Mouse (Mus musculus) C2C12 (cell line): ENCODE measurements around the gene Cxcl1. TPM values are rescaled to one million over a fixed set of nuclear protein-coding genes. Genes with fewer than 3 reads are reported as not detected.

ENCODE experiments used
- H3K27me3 ChIP-seq: one replicate; pipeline ENCODE4 v1.6.1; 2011; ENCODE audit not compliant: control insufficient read depth, insufficient read depth, insufficient read length
- H3K36me3 ChIP-seq: one replicate; pipeline ENCODE4 v1.6.1; 2011; ENCODE audit not compliant: control insufficient read depth, insufficient read depth
- H3K4me3 ChIP-seq: one replicate; pipeline ENCODE4 v1.5.1; 2011; ENCODE audit warnings: mild to moderate bottlenecking, control low read depth; ENCODE audit not compliant: poor library complexity, insufficient read depth, severe bottlenecking
- H3K79me2 ChIP-seq: one replicate; pipeline ENCODE4 v1.6.1; 2011; ENCODE audit not compliant: control insufficient read depth, insufficient read depth
- H3K79me3 ChIP-seq: one replicate; pipeline ENCODE4 v1.6.1; 2011; ENCODE audit warnings: low read depth, control low read depth
- H3ac ChIP-seq: one replicate; pipeline ENCODE3; 2011; ENCODE audit warnings: low read depth; ENCODE audit not compliant: control insufficient read depth, insufficient read length
- CEBPB ChIP-seq: IDR thresholded peaks from one replicate; pipeline ENCODE4 v1.6.1; 2011; ENCODE audit warnings: low read depth, mild to moderate bottlenecking, control low read depth, moderate library complexity
- CTCF ChIP-seq: IDR thresholded peaks from one replicate; pipeline ENCODE4 v1.5.1; 2011; ENCODE audit not compliant: control insufficient read depth, insufficient read depth, insufficient read length
- FOSL1 ChIP-seq: IDR thresholded peaks from one replicate; pipeline ENCODE4 v1.8.0; 2011; ENCODE audit warnings: mild to moderate bottlenecking, low read length; ENCODE audit not compliant: poor library complexity, insufficient read depth, severe bottlenecking
- MAX ChIP-seq: IDR thresholded peaks from one replicate; pipeline ENCODE4 v1.6.1; 2011; ENCODE audit warnings: mild to moderate bottlenecking, control low read depth
- MYOD1 ChIP-seq: IDR thresholded peaks from one replicate; pipeline ENCODE4 v1.6.1; 2011; ENCODE audit warnings: low read depth; ENCODE audit not compliant: control insufficient read depth, insufficient read length
- MYOG ChIP-seq: IDR thresholded peaks from one replicate; pipeline ENCODE4 v1.6.1; 2011; ENCODE audit not compliant: control insufficient read depth, insufficient read length; ENCODE audit errors: extremely low read depth
- USF1 ChIP-seq: IDR thresholded peaks from one replicate; pipeline ENCODE4 v1.6.1; 2011; ENCODE audit warnings: low read depth, mild to moderate bottlenecking, control low read depth, moderate library complexity
- polyA plus RNA-seq: library from polyadenylated mRNA; unstranded; fragments of >200 nt; fragmentation: generic; extraction: Trizol; gene quantifications from one replicate; pipeline ENCODE4 v1.2.1, GENCODE M21; 2012; ENCODE audit warnings: missing spikeins

Gene Cxcl1
- polyA plus RNA-seq, 1 experiment: 0.66 TPM

DNA sequence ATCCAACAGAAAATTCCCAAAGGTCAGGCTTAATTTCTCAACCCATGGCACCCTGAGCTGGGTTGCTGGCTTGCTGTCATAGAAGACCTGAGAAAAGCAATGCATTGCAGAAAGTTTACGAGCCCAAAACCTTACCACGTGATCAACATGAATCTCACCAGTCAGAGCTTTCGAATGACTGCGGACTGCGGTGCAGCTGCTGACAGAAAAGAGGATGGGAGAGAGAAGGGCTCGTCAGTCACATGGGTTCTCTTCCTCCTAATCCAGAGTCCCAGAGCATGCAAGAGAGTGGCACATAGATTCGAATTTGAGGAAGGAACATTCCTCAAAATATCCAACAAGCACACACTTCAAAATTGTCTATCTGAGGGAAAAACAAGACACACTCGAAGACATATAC, 3.2 kb downstream of the Cxcl1 start:
- Histone ChIP-seq H3K79me3 (no peaks in the 10 kb centered on the region), H3K27me3 (no peaks in the 10 kb centered on the region), H3K79me2 (peaks cover 10% of the 10 kb centered on the region), H3ac (no peak overlapping the region), H3K4me3 (no peak overlapping the region), H3K36me3 (no peaks in the 10 kb centered on the region)
- TF ChIP-seq MAX (no peak), MYOG (no peak), MYOD1 (no peak), CTCF (no peak), FOSL1 (no peak), USF1 (no peak), CEBPB (no peak)

DNA sequence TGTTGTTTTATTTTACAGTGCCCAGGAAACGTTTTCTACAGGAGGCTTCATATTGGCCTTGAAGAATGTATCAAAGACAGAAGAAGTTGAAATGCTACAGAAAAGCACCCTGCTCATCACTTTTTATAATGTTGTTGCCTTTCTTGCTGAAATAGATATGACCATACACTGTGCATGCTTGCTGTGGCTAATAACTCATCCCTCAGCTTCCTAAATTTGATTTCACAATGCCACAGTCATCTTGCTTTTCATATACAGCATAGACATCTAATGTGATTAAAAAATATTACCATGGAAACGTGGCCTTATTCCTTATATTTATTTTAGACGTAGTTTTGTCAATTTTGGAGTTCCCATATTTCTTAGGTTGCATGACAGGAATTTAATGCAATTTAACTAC, 6.4 kb downstream of the Cxcl1 start:
- H3K27me3 ChIP-seq: no peaks in the 10 kb centered on the region
- no peak overlapping the region for H3K4me3 ChIP-seq
- TF ChIP-seq CEBPB (no peak), MYOD1 (no peak), USF1 (no peak), MYOG (no peak), CTCF (no peak), MAX (no peak), FOSL1 (no peak)
- H3K79me3 ChIP-seq: no peaks in the 10 kb centered on the region
- no peaks in the 10 kb centered on the region for H3K79me2 ChIP-seq
- H3ac ChIP-seq: no peak overlapping the region
- no peaks in the 10 kb centered on the region for H3K36me3 ChIP-seq

DNA sequence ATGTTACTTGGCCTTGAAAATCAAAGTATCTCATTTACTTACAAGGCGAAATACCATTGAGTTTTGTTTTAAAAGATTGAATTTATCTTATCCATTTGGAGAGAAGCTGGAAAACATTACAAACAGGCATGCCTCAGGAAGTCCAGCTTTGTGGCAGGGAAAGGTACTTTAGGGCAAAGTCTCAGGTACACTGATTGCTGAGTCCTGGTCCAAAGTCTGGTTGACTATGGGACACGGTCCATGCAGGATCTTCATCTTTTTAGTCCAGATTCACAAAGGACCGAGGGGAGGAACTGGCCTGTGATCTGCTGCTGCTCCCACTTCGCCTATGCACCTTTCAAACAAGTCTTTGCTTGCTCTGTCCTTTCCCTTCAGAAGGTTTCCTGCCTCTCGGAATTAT, 8.3 kb downstream of the Cxcl1 start:
- Histone ChIP-seq H3K79me2 (no peaks in the 10 kb centered on the region), H3K27me3 (no peaks in the 10 kb centered on the region), H3K4me3 (no peak overlapping the region), H3K79me3 (no peaks in the 10 kb centered on the region), H3ac (no peak overlapping the region), H3K36me3 (no peaks in the 10 kb centered on the region)
- TF ChIP-seq FOSL1 (no peak), MYOD1 (no peak), CTCF (no peak), USF1 (no peak)

DNA sequence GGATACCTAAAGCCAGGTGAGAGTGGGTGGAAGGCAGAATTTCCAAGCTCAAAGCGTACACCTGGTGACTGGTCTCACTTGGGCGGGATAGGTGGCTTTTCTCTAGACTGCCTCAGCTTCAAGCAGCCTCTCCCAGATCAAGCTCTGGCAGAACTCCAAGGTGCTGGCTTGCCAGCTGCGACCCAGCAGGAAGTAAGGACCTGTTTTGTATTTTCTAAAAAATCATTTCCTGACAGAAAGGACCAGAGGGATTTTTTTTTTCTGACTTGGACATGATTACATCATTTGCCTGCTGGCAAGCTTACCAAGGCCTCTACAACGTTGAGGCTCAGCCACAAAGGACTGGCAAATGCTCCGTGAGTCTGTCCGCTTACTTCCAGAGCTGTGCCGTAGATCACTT, 9.1 kb downstream of the Cxcl1 start:
- Histone ChIP-seq H3K4me3 (no peak overlapping the region), H3K36me3 (no peaks in the 10 kb centered on the region), H3ac (no peak overlapping the region), H3K79me3 (no peaks in the 10 kb centered on the region), H3K79me2 (no peaks in the 10 kb centered on the region), H3K27me3 (no peaks in the 10 kb centered on the region)
- TF ChIP-seq MYOG: no peak
- TF ChIP-seq CEBPB: peak; percentile 25

DNA sequence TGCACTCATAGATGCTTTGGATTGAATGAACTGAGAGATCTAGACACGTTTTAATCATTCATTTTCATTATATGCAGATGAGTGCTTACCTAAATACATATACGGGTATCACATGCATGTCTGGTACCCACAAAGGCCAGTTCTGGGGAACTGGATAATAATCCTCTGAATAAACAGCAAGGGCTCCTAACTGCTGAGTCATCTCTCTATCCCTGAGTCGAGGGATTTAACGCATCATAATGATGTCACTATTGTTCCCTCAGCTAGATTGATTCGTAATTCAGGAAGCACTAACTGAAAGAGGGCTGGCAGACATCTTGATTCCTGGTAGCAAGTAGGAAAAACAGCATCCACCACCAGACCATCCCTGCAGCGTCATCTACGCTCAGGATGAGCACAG, 9.6 kb downstream of the Cxcl1 start:
- Histone ChIP-seq H3K36me3 (no peaks in the 10 kb centered on the region), H3K27me3 (no peaks in the 10 kb centered on the region), H3ac (no peak overlapping the region), H3K4me3 (no peak overlapping the region), H3K79me2 (no peaks in the 10 kb centered on the region), H3K79me3 (no peaks in the 10 kb centered on the region)
- TF ChIP-seq CEBPB: no peak
- TF ChIP-seq USF1: no peak
- TF ChIP-seq CTCF: no peak
- no peak for TF ChIP-seq MYOG
- TF ChIP-seq FOSL1: no peak
- TF ChIP-seq MYOD1: no peak
- TF ChIP-seq MAX: no peak

DNA sequence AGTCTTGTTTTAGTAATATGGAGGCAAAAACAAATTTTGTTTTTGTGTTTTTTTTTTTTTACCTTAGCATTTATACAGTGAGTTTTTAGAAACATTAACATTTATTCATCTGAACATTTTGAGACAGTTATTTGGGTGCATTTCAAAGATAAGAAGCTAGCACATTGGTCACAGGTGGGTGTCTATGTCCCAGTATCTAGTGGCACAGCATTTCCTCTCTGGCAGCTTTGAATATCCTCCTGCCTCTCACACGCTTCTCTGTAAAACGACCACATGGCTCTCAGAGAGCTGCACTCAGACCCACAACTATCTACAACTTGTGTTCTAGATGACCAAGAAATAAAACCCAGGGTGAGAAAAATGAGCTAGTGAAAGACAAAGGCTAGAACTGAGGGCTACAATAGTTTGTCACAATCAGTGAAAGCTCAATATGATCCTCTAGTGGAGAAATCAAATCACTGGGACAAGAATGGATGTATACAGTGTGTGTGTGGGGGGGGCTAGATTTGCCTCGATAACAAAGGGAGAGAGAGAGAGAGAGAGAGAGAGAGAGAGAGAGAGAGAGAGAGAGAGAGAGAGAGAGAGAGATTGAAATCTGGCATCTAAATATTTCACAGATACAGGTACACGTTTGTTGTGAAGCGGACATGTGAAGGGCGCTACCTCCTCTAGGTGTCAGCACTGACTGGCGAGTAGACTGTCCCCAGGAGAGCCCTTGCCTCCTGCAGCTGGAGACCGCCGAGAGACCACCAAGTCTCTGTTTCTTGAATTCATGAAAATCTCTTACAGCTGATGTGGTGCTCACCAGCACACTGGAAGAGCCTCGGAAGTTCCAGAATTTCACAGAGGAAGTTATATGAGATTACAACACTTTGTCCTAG, 11.6 kb downstream of the Cxcl1 start:
- Histone ChIP-seq H3ac (no peak overlapping the region), H3K36me3 (no peaks in the 10 kb centered on the region), H3K79me2 (no peaks in the 10 kb centered on the region), H3K4me3 (no peak overlapping the region), H3K79me3 (no peaks in the 10 kb centered on the region), H3K27me3 (no peaks in the 10 kb centered on the region)
- TF ChIP-seq MYOD1: no peak
- TF ChIP-seq USF1: no peak
- no peak for TF ChIP-seq CTCF
- no peak for TF ChIP-seq MAX
- no peak for TF ChIP-seq CEBPB
- TF ChIP-seq MYOG: no peak
- TF ChIP-seq FOSL1: no peak
